Mouse (Mus musculus) c-Kit-positive CD71-positive TER-119-negative erythroid progenitor cells, embryonic 14.5 days (primary cell): Measurements from ENCODE around the gene Mettl18.

Experiments
- DNase-seq: peaks from one replicate; pipeline ENCODE4 v3.0.0-alpha.2; 2013; ENCODE audit warnings: low read depth

Gene Mettl18

DNA sequence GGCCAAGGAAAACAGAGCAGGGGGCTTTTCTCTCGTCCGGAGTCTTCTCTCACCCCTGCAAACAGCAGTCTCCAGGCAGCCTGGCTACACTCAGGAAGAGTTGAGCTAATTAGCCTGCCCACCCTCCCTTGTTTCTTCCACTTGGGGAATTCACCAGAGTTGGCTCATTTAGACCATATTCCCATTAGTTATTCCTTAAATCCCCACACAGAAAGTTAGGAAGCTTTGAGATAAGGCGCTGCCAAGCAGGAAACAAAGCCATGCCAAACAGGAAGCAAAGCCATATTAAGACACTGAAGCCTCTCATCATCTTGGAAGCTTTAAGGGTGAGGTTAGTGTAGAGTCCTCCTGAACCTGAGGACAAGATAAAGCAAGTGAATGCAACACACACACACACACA is 48.9 kb downstream of the Mettl18 start:
- no peak for DNase-seq
